Mouse (Mus musculus) lung, adult 18-20 months (tissue): ENCODE measurements around the gene Adck1.
"Not testable (repeated sequence)": the region's sequence is repeated elsewhere in the genome, so short reads cannot be mapped to it uniquely, and the experiment has no call there.

Source experiments
- DNase-seq, 2 experiments: peaks; one replicate each; pipeline ENCODE4 v3.0.0; 2022; ENCODE audit warnings: mixed read lengths in 2 of 2

The Adck1 gene

DNA sequence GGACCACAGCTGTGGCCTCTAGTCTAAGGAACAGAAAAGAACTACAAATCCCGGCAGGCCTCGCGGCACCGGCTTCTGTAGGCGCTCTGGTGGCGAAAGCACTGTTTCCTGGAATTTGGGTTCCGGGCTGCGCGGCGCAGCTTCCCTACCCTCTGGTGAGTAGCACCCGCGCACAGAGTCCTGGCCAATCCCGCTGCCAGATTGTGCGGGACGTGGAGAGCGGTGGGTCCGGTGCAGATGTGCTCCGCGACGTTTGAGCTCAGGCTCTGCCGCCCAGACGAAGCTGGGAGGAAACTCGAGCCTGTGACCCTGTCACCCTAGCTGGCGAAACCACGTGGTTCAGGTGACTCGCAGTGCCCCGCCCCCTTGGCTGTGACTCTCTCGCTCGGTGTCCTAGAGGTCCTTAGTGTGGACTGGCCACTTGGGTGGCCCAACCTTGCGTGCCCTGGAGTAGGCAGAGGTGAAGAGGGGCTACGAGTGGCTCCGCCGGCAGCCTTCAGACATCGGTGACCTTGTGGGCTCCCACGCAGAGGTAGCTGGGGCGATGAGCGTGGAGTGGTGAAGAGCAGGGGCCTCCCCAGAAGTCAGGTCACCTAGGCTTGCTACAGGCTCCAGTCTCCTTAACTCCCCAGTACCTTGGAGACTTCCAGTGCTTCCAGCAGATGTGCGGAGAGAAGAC, at the start of gene Adck1:
Adck1 (plus strand) TSS at position 114 of the 679 bp plus-strand sequence.
- peak; percentile 92 for DNase-seq

DNA sequence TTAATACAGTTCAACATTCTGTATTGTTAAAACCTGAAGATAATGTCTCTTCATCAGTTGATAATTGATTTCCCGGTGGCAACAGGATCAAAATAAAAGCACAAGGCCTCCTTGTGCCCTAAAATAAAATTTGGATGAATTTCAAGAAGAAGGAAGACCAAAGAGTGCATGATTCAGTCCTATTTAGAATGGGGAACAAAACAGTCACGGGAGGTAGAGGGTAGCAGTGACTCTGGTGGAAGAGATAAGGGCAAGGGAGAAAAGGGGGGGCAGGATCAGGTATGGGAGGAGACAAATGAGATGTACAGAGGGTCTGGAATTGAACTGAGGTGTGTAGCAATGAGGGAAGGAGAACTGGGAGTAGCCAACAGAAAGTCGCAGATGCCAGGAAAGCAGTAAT, 45.8 kb upstream of the Adck1 start:
- DNase-seq, result no peak

DNA sequence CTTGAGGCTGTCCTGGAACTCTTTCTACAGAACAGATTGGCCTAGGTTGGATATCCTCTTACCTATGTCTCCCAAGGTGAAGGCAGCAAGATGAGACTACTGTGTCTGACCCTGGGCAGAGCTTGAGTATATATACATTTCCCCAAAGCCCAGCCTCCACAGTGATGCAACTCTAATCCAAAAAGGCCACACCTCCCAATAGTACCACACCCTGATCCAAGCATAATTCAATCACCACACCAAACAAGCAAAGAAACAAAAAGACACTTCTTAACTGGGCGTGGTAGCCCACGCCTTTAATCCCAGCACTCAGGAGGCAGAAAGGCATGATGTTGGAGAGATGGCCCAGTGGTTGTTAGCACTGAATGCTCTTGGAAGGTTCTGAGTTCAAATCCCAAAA, 36.4 kb upstream of the Adck1 start, which contains the start of gene Gm5039:
Gm5039 (minus strand) TSS at position 101 of the 400 bp plus-strand sequence.
- DNase-seq, result not testable (repeated sequence)

DNA sequence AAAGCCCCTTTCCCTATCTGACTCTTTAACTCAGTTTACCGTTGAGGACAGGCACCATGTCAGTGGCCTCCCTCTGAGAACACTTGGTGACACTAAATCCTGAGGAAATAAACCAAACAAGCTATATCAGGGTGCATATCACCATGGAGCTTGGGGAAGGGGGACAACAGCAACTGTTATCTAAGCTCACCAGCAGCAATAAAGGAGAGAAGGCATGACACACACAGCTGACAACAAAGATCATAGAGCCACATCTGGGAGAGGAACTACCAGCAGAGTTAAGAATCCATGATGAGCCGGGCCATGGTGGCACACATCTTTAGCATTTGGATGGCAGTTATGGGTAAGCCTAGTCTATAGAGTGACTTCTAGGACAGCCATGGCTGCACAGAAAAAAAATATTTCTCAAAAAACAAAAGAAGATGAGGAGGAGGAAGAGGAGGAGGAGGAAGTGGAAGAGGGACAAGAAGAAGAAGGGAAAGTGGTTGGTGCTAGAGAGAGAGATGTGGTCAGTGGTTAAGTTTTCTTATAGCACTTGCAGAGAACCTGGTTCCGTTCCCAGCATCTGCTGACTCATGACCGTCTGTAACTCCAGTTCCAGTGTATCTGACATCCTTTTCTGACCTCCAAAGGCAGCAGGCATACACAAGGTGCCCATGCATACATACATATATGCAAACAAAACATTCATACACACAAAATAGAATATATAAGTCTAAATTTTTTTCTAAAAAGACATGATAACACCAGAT, 23.5 kb upstream of the Adck1 start:
- not testable (repeated sequence) for DNase-seq

DNA sequence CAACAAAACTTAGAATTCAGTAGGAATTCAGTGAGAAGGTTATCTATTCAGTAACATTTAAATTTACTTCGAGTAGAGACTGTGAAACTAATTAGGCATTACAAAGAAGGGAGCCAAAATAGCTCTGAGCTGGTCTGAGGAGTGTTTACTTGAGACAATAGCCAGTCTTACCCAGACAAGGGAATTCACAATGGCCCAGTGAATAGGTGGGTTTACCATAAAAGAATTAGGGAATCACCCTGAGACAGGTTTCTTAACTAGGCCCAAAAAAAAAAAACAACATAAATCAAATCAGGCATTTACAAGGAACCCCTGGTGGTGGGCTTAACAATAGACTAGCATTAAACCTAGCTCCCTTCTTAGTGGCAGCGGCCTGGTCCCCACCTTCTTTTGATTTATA, 19.1 kb upstream of the Adck1 start:
- DNase-seq, result not testable (repeated sequence)

DNA sequence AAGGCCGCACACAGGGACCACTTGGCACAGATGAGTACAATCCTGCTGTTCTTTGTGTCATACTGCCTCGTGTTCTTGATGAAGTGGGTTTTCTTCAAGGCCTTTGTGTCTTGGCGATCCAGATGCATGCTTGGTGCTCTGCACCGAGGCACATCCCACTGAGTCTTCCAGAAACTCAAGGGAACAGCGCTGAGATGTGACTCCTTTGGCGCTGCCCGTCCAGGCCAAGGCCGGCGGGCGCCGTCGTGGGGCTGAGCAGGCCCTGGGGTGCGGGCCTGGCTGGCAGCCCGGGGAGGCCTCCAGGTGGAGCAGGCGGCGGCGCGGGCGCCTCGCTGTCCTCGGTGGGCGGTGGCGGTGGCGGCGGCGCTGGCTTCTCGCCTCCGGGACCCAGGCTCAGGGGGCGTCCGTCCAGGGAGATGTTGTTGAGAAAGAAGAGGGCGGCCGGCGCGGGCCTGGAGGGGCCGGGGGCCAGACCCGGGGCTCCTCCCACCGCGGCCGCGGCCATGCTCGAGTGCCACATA, 6.1 kb upstream of the Adck1 start:
- DNase-seq, result no peak

DNA sequence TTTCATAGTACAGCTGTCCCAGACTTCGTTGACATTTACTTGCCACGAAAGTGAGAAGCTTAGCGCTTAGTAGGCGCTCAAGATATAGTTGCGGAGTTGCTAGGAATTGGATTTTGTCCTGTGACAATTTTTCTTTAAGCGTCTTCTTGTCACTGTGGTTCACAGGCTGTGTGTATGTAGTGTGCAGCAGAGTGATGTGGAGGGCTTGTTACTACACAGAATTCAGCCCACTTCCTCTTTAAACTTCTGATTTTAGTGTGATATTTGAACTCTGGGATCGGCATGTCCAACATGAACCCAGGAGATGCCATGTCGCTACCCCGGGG, 729 bp downstream of the Adck1 start:
- DNase-seq, result no peak

DNA sequence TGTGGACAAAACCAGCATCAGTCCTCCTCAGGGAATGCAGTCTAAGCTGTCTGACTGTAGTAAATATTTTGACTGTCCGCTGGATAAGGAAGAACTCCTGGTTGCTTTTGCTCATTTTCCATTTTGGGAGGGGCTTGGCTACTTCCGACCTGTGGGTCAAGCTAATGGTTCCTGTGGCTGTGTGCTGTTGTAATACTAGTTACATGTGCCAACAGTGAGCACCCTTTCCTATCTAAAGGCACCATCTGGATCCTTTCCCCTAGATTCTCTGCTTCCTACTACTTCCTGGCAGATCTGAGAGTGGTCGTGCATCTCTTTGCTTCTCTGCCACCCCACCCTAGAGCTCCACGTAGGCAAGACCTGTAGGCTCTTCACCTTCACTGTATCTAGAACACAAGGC, 7.3 kb downstream of the Adck1 start:
- no peak for DNase-seq

DNA sequence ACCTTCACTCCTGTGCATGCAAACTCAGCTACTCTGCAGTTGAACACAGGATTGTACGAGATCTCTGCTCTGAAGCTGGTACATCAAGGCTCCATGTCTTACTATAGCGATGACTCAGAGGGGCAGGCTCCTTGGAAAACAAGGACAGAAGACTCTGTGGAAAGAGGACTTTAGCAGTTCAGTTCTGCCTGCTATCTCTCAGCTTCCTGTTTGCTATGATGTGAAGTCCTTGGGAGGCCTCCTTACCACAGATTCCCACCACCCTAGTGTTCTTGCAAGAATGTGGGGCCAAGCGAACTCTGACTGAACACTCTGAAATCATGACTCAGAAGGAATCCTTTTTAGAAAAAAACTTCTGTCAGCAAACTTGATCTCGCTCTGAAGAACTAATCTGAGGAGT, 8.3 kb downstream of the Adck1 start:
- no peak for DNase-seq

DNA sequence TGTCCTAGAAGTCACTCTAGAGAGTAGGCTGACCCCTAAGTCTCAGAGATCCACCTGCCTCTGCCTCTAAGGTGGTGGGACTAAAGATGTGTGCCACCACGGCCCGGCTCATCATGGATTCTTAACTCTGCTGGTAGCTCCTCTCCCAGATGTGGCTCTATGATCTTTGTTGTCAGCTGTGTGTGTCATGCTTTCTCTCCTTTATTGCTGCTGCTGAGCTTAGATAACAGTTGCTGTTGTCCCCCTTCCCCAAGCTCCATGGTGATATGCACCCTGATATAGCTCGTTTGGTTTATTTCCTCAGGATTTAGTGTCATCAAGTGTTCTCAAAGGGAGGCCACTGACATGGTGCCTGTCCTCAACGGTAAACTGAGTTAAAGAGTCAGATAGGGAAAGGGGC, 9.3 kb downstream of the Adck1 start:
- not testable (repeated sequence) for DNase-seq

DNA sequence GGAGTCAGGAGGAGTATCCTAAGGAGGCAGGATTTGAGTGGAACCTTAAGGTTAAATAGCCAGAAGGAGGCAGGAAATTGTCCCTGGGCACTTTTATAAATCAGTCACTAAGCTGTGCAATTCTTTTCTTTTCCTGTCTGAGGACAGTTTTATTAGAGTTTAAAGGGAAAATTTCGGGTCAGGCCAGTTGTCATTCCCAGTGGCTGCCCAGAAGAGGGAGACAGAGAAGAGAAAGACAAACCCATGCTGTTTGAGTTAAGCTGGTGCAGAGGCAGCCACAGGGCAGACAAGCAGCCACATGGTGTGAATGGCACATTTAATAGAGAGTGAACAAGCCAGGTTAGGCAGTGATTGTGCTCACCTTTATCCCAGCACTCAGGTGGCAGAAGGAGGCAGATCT, 10.0 kb downstream of the Adck1 start:
- not testable (repeated sequence) for DNase-seq

DNA sequence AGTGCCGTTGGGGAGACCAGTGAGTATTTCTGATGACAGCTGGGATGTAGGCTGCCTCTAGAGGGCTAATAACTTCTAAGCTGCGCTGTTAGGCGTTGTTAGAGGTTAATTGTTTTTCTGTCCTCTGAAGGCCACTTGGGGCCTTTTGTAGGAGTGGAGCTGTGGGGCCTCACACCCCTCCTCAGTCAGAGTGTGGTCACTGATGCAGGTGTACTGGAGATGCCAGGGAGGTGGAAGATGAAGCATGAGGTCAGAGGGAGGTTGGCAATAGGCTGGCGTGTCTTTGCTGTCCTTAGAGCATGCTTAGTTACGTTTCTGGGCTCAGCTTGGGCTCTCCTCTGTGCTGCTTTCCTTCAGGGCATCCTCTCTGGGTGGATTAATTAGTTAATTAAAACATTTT, 11.7 kb downstream of the Adck1 start:
- no peak for DNase-seq

DNA sequence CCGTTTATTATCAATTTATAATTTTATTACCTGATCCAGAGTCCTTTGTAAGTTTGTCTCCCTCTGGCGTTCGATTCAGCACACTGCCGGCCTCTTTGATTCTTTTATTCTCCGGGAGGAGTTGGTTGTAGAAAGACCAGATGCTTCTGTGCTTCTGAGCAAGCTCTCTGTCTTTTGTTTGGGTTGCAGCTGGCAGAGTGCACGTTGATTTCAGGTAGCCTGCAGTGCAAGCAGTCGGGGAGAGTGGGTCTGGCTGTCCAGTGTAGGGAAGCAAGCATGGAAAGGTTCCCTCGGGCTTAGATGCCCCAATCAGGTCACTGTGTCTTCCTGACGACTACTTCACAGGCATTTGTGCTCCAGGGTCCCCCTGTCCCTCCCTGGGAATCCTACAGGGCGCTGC, 16.5 kb downstream of the Adck1 start:
- DNase-seq, result peak in 1 of 2 experiments; percentile 6

DNA sequence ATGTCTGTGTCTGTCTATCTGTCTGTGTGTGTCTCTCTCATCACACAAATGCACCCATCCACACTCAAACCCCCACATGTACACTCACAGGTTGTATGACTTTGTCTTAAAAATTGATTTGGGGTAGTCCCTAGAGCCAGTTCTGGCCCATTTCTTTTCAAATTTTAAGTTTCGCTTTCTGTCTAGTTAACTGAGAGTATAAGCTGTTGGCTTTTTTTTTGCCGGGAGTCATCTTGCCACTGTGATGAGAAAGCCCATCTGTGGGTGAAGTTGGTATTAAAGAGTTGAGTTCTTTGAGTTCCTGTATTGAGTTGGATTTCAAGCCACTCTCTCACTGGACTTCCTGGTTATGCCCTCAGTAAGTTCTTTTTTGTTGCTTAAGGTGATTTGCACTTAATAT, 17.9 kb downstream of the Adck1 start:
- no peak for DNase-seq

DNA sequence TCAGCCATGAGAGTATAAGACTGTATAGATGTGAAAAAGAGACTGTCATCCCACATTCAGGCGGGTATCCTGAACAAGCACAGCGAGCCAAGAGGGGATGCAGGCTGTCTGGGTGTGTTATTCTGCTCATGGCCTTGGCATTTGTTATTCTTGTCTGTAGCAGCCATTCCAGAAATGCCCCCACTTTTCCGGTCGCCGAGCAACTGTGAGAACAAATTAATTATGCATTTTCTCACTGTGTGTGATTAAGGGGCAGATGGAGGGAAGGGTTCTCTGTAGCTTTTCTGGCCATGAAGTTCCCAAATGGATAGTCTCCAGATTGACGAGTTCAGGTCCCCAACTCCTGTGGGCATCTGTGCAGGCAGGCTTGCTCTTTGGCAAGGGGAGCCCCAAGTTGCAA, 28.5 kb downstream of the Adck1 start:
- no peak for DNase-seq

DNA sequence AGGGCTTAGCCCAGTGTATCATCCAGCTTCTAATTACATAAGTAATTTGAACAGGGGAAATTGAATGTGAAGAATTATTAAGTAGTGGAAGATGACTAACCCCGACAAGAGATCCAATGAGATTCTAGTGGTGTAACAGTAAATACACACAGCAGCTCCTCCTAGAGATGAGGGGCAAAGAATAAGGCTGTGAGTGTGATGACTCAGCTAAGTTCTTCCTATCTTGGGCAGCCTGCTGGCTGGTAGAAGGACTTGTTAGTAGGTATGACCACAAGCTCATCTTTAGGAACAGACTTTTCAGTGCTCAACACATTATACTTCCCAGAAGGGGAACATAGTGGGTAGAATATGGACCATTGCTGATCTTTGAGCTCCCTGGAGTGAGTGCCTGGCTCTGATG, 38.3 kb downstream of the Adck1 start:
- DNase-seq, result no peak

DNA sequence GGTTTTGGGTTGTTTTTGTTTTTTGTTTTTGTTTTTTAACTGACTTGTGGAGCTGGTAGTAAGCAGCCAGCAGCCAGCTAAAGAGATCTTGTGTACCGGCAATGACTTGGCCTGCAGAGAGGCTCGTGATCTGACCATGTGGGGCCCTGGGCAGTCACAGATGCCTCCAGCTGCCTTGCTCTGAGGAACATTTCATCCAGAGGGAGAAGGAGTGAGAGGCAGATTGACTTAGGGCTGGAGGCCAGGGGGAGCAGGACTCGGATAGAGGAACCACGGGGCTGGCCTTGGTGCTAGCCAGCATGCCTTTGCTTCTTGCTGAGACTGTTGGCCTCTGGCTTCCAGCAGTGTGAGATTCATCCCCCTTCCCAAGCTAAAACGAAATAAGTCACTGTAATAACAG, 43.2 kb downstream of the Adck1 start:
- DNase-seq, result peak in 1 of 2 experiments; percentile 7

DNA sequence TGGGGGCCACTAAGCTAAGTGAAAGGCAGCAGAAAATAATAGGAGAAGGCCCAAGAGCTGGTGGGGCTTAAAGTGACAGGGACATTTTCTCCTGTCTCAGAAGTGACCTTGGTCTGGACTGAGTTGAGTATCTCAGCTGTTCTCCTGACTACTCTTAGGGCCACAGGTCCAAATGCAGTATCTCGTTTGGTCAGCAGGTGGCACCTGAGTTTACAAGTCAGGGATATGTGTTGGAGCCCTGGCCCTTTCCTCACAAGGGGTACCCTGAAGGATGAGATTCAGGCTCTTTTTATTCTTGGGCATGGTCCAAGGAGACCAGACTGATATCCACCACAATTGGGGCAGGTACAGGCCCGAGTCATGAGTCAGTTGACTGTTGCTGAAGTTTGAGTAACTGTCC, 44.8 kb downstream of the Adck1 start:
- DNase-seq, result peak; percentile 28 to 43

DNA sequence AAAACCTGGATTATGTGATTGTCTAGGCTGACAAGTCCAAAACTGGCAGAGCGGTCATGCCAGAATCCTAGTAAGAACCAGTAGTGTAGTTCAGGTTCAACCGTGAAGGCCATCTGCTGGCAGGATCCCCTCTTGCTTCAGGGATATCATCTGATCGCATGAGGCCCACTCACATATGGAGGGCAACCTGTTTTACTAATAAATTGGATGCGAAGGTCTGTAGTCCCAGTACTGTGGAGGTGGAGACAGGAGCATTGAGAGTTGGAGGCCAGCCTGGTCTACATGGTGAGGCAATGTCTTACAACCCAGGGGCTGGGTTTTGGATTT, 47.6 kb downstream of the Adck1 start:
- no peak for DNase-seq

DNA sequence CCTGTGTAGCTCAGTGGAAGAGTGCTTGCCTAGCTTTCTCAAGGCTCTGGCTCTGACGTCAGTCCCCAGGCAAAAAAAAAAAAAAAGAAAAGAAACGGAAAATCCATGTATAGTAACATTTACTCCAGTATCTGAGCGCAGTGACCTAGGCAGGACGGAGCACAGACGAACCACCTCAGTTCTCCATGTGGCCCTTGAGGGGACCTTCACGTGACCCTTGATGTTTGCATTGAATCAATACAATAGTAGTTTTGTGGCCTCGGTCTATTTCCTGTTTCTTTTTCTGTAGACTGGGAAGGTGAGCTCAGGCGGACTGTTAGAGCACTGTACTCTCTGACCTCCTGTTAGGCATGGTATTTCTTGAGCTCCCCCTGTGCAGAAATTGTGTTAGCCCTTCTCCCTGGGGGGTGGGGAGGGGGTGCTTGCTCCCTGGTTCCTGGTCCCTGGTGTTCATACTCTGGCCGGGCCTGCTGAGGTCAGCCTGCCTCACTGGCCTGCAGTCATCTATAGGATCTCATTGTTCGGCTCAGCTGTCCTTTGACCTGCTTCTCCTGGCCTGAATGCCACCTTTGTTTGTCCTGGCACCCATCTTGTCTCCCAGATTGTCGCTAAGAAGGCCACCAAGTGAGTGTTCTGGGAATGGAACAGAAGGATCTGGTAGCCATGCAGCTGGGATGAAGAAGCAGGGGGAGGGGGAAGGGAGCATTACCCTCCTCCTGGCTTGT, 48.1 kb downstream of the Adck1 start:
- peak in 1 of 2 experiments; percentile 19 for DNase-seq

DNA sequence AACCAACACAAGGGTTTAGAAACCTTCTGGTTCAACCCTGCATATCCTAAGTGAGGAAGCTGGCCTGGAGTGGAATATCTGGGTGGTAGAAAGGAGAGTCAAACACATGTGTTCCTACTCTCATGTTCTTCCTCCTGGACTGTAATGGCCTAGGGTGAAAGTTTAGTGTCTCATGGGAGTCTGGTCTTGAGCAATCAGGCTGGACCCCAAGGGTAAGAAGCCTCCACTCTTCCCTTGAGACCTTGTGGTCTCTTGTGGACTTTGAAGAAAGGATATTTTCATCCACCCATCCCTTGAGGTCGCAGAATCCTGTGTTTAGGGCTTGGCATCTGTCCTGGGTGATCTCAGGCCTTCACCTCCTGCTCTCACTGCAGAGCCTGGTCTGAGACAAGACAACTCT, 52.9 kb downstream of the Adck1 start:
- no peak for DNase-seq

DNA sequence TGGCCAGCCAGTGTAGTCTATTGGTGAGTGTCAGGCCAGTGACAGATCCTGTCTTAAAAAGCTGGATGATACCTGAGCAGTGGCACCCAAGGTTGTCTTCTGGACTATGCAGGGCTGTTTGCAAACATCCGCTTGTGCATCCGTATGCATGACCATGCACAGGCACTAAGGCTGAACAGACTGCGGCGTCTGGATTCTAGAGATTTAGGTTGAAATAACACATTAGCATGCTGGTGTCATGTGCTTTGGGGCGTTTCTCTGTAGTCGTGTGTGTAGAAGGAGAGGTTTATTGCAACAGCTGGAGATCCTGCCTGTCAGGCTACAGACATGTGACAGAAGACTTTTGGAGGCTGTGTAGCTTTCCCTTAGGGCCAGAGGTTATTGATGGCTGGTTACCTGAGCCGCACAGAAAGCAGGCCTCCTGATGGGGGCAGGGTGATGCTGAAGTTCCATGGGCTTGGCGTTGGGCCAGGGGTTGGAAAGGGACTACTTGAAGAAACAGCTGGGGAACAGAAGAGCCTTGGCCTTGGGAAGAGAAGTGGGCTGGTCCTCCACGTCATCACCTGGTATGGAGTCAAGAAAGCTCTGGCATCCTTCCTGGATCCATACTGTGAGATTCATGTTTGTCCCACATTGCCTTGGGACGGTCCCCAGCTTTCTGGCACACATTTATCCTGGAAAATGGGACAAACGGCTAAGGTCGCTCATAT, 59.7 kb downstream of the Adck1 start:
- DNase-seq, result peak in 1 of 2 experiments; percentile 2

DNA sequence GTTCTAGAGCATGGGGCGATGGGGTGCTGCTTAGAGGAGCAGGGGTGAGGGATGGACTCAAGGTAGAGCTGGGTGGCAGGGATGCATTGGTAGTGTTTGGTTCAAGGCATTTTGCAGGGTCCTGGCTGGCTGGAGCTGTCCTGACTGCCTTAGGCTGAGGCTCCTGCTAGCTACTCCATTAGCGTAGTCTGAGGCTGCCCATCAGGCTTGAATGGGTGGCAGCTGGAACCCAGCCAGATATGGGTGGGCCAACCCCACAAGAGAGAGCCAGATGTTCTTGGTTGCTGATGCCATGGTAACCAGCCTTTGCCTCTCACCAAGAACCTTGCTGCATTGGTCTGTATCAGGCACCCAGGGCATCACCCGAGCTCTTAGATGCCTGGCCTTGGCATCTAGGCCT, 66.6 kb downstream of the Adck1 start:
- DNase-seq, result no peak
